24 mouse cellular contexts compared by ENCODE assay signal in genomic region chr10:25984056-25984455, GRCm38 (mm10).
"Had no signal": no experiment of that assay in that cellular context is flagged by ENCODE, and none has a peak within 500 bp of the region (broad histone marks: within the 10 kb centered on the region; RNA-seq: fewer than 3 reads in every experiment).

No protein-coding gene starts in this region.

- H3K27ac ChIP-seq: embryonic facial prominence, embryonic 10.5 days; embryonic facial prominence, embryonic 12.5 days; embryonic facial prominence, embryonic 13.5 days; embryonic facial prominence, embryonic 15.5 days; forebrain, embryonic 10.5 days; forebrain, embryonic 12.5 days; forebrain, embryonic 13.5 days; forebrain, embryonic 15.5 days; gastrocnemius, adult 2 months; heart, adult 2 months had no signal

- H3K4me3 ChIP-seq: embryonic facial prominence, embryonic 10.5 days; embryonic facial prominence, embryonic 12.5 days; embryonic facial prominence, embryonic 13.5 days; embryonic facial prominence, embryonic 15.5 days; erythroblast, embryonic 14.5 days; forebrain, embryonic 10.5 days; forebrain, embryonic 12.5 days; forebrain, embryonic 13.5 days; forebrain, embryonic 15.5 days; gastrocnemius, adult 2 months; heart, adult 2 months had no signal

- DNase-seq: cerebellum, adult 9-11 months; cerebellum, postnatal 10 days; cerebellum, postnatal 14 days; cerebellum, postnatal 25 days; cerebellum, postnatal 36 days; embryo, embryonic 11 days; forebrain, postnatal 0 days; gastrocnemius, adult 2 months; gastrocnemius, postnatal 10 days; gastrocnemius, postnatal 14 days; gastrocnemius, postnatal 25 days; gastrocnemius, postnatal 36 days; heart, adult 11 months; heart, adult 18-20 months; heart, adult 2 months had no signal
